Comparison of ENCODE assay signal across 13 mouse cellular contexts in the genomic region with DNA sequence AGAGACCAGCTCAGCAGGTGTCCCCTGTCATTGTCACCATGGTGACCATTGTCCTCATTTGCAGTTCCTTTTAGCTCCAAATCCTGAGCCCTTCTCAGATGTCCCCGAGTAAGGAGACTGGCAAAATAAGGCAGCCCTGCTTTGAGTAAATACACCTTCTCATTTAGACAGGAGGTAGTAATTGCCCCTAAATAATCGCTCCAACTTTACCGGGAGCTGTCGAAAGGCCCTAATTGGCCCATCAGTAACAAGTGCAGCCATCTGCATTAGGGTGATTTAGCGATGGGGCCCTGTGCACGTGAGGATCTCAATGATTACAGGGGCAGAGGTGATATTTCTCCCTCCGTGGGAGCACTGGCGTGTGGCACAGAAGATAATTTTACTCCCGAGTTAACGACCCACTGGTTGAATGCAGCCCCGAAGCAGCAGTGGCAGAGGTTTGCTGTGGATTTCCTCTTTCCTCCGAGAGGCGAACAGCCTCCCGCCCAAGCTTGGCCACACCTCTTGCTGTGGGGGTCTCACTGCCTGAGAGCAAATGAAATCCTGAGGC. TPM values are rescaled to one million over a fixed set of nuclear protein-coding genes. Genes with fewer than 3 reads are reported as not detected.
DNase-seq lines count a peak whose midpoint lies in the region; ATAC-seq lines count a peak whose summit lies in the region.
"Had no signal": no experiment of that assay in that cellular context is flagged by ENCODE, and none has a peak within 500 bp of the region (broad histone marks: within the 10 kb centered on the region; RNA-seq: fewer than 3 reads in every experiment).

No protein-coding gene starts in this region.

- H3K4me2 ChIP-seq in heart, embryonic 13.5 days: no peak overlapping the region
- H3K4me2 ChIP-seq in heart, embryonic 11.5 days: no peak overlapping the region
- H3K4me2 ChIP-seq in embryonic facial prominence, embryonic 15.5 days (replicated peaks): no peak overlapping the region
- 0 out of 2 replicates have a peak overlapping the region, but pooled peaks have one; percentile 11 for H3K4me2 ChIP-seq in hindbrain, embryonic 14.5 days (replicated peaks)
- H3K4me2 ChIP-seq in neural tube, embryonic 12.5 days (replicated peaks): peak overlapping the region; percentile 24; the same call in 1 of the 2 replicates
- H3K4me2 ChIP-seq: embryonic facial prominence, embryonic 13.5 days; heart, embryonic 12.5 days; limb, embryonic 15.5 days had no signal

- H3K36me3 ChIP-seq in heart, embryonic 13.5 days: peaks cover 12% of the 10 kb centered on the region
- no peaks in the 10 kb centered on the region; the same call in 1 of the 2 replicates for H3K36me3 ChIP-seq in heart, embryonic 11.5 days (ENCODE audit: control insufficient read depth, insufficient read depth, low read length)
- peaks cover 7% of the 10 kb centered on the region; the same call in 1 of the 2 replicates for H3K36me3 ChIP-seq in embryonic facial prominence, embryonic 15.5 days
- no peaks in the 10 kb centered on the region for H3K36me3 ChIP-seq in hindbrain, embryonic 14.5 days (replicated peaks; ENCODE audit: control insufficient read depth, insufficient read depth)
- no peaks in the 10 kb centered on the region for H3K36me3 ChIP-seq in neural tube, embryonic 12.5 days

- 37% methylated on average over 14 of the region's 14 CpGs for WGBS in heart, embryonic 13.5 days
- WGBS in heart, embryonic 11.5 days (ENCODE audit: insufficient replicate concordance): 27% methylated on average over 14 of the region's 14 CpGs
- 35% methylated on average over 14 of the region's 14 CpGs for WGBS in embryonic facial prominence, embryonic 15.5 days
- 15% methylated on average over 14 of the region's 14 CpGs for whole genome bisulfite sequencing in hindbrain, embryonic 14.5 days
- 8% methylated on average over 14 of the region's 14 CpGs for WGBS in neural tube, embryonic 12.5 days

- no peaks in the 10 kb centered on the region for H3K27me3 ChIP-seq in heart, embryonic 13.5 days (replicated peaks)
- H3K27me3 ChIP-seq in heart, embryonic 11.5 days (ENCODE audit: control insufficient read depth, insufficient read depth, low read length): no peaks in the 10 kb centered on the region
- H3K27me3 ChIP-seq in embryonic facial prominence, embryonic 15.5 days: no peaks in the 10 kb centered on the region
- no peaks in the 10 kb centered on the region for H3K27me3 ChIP-seq in hindbrain, embryonic 14.5 days (ENCODE audit: control insufficient read depth, insufficient read depth, low read length)
- H3K27me3 ChIP-seq in neural tube, embryonic 12.5 days (replicated peaks): peaks cover 3% of the 10 kb centered on the region; the same call in 1 of the 2 replicates
- H3K27me3 ChIP-seq: embryonic facial prominence, embryonic 13.5 days; heart, embryonic 12.5 days; limb, embryonic 15.5 days had no signal

- no peaks in the 10 kb centered on the region; the same call in 1 of the 2 replicates for H3K4me1 ChIP-seq in heart, embryonic 13.5 days
- H3K4me1 ChIP-seq in heart, embryonic 11.5 days (ENCODE audit: control insufficient read depth, insufficient read depth, low read length): no peaks in the 10 kb centered on the region
- H3K4me1 ChIP-seq in embryonic facial prominence, embryonic 15.5 days: no peaks in the 10 kb centered on the region
- peaks cover 7% of the 10 kb centered on the region; the same call in 1 of the 2 replicates for H3K4me1 ChIP-seq in hindbrain, embryonic 14.5 days (replicated peaks; ENCODE audit: control insufficient read depth, insufficient read depth, low read length)
- peaks cover 17% of the 10 kb centered on the region; the same call in 1 of the 2 replicates for H3K4me1 ChIP-seq in neural tube, embryonic 12.5 days
- H3K4me1 ChIP-seq: heart, embryonic 12.5 days; limb, embryonic 15.5 days had no signal

- H3K9ac ChIP-seq in heart, embryonic 13.5 days: 0 out of 2 replicates have a peak overlapping the region, but pooled peaks have one; percentile 25
- H3K9ac ChIP-seq in heart, embryonic 11.5 days (ENCODE audit: low read depth, low read length): no peak overlapping the region
- no peak overlapping the region for H3K9ac ChIP-seq in embryonic facial prominence, embryonic 15.5 days
- H3K9ac ChIP-seq in hindbrain, embryonic 14.5 days: no peak overlapping the region
- no peak overlapping the region for H3K9ac ChIP-seq in neural tube, embryonic 12.5 days
- H3K9ac ChIP-seq: embryonic facial prominence, embryonic 13.5 days; heart, embryonic 12.5 days; limb, embryonic 15.5 days had no signal

- no peak for DNase-seq in hindbrain, embryonic 14.5 days (ENCODE audit: low spot score)
- no peak for DNase-seq in left cerebral cortex, postnatal 14 days (ENCODE audit: low spot score in 2 of 2)
- no peak for DNase-seq in right cerebral cortex, postnatal 14 days
- no peak for DNase-seq in adrenal gland, adult 2 months
- DNase-seq: gastrocnemius, adult 2 months had no signal

- ATAC-seq in heart, embryonic 13.5 days (ENCODE audit: extremely low read depth, insufficient number of reproducible peaks, low FRiP score, low TSS enrichment): no peak
- no peak for ATAC-seq in heart, embryonic 11.5 days (replicated peaks; ENCODE audit: insufficient number of reproducible peaks, low FRiP score, low TSS enrichment)
- 0 out of 2 replicates have a peak, but pooled peaks have one; percentile 13 for ATAC-seq in embryonic facial prominence, embryonic 15.5 days (ENCODE audit: insufficient number of reproducible peaks, low FRiP score, low TSS enrichment, low read depth)
- peak; percentile 31; the same call in 1 of the 2 replicates for ATAC-seq in hindbrain, embryonic 14.5 days (ENCODE audit: low FRiP score)
- ATAC-seq in neural tube, embryonic 12.5 days (ENCODE audit: low FRiP score, low read depth): 0 out of 2 replicates have a peak, but pooled peaks have one; percentile 44
- ATAC-seq: intestine, embryonic 16.5 days had no signal

- H3K9me3 ChIP-seq in heart, embryonic 13.5 days: peaks cover 6% of the 10 kb centered on the region; the same call in 1 of the 2 replicates
- H3K9me3 ChIP-seq in heart, embryonic 11.5 days (replicated peaks; ENCODE audit: control insufficient read depth, low read length): no peaks in the 10 kb centered on the region
- H3K9me3 ChIP-seq in embryonic facial prominence, embryonic 15.5 days (replicated peaks): 0 out of 2 replicates have a peak, but pooled peaks cover 3% of the 10 kb centered on the region
- no peaks in the 10 kb centered on the region for H3K9me3 ChIP-seq in hindbrain, embryonic 14.5 days (ENCODE audit: control insufficient read depth, low read length)
- H3K9me3 ChIP-seq in neural tube, embryonic 12.5 days: no peaks in the 10 kb centered on the region; the same call in 1 of the 2 replicates
- H3K9me3 ChIP-seq: limb, embryonic 15.5 days had no signal

- no peak overlapping the region for H3K27ac ChIP-seq in heart, embryonic 13.5 days (replicated peaks)
- H3K27ac ChIP-seq in heart, embryonic 11.5 days (ENCODE audit: low read depth, low read length): no peak overlapping the region
- no peak overlapping the region for H3K27ac ChIP-seq in embryonic facial prominence, embryonic 15.5 days (replicated peaks)
- H3K27ac ChIP-seq in hindbrain, embryonic 14.5 days: no peak overlapping the region
- H3K27ac ChIP-seq in neural tube, embryonic 12.5 days: no peak overlapping the region
- H3K27ac ChIP-seq: embryonic facial prominence, embryonic 13.5 days; gastrocnemius, adult 2 months; limb, embryonic 15.5 days had no signal

- intact Hi-C loops in left cerebral cortex, postnatal 14 days (cut with DNase I): no loop called here

- no peak overlapping the region for H3K4me3 ChIP-seq in heart, embryonic 13.5 days
- no peak overlapping the region for H3K4me3 ChIP-seq in heart, embryonic 11.5 days (ENCODE audit: low read depth, low read length)
- H3K4me3 ChIP-seq in embryonic facial prominence, embryonic 15.5 days (replicated peaks): no peak overlapping the region
- no peak overlapping the region for H3K4me3 ChIP-seq in hindbrain, embryonic 14.5 days (replicated peaks; ENCODE audit: low read length)
- H3K4me3 ChIP-seq in neural tube, embryonic 12.5 days: no peak overlapping the region
- H3K4me3 ChIP-seq: embryonic facial prominence, embryonic 13.5 days; gastrocnemius, adult 2 months; heart, embryonic 12.5 days; limb, embryonic 15.5 days had no signal

RNA-seq across cellular contexts. Expression of a gene that starts 40.9 kb away (rescaled TPM):
- polyA plus RNA-seq in heart, embryonic 13.5 days (2015; fragmentation: Nextera tagmentation; extraction: Ambion mirVana): 6.9 and 7.1 TPM in 2 replicates
- 10.7 and 10.8 TPM in 2 replicates for polyA plus RNA-seq in heart, embryonic 11.5 days (2014; fragmentation: Nextera tagmentation; extraction: Ambion mirVana)
- 13.2 and 14.0 TPM in 2 replicates for polyA plus RNA-seq in embryonic facial prominence, embryonic 15.5 days (2015; fragmentation: Nextera tagmentation; extraction: Ambion mirVana)
- polyA plus RNA-seq in hindbrain, embryonic 14.5 days (2014; fragmentation: Nextera tagmentation; extraction: Ambion mirVana): 12.6 and 15.5 TPM in 2 replicates
- 18.6 and 22.2 TPM in 2 replicates for polyA plus RNA-seq in neural tube, embryonic 12.5 days (2016; fragmentation: Nextera tagmentation; extraction: Ambion mirVana)
- 10 to 100 TPM; 43.8 to 47.8 TPM for total RNA-seq in left cerebral cortex, postnatal 14 days (2021)
- total RNA-seq in adrenal gland, adult 2 months (2021): 10 to 100 TPM; 55.8 to 55.9 TPM
- polyA plus RNA-seq in adrenal gland, adult 2 months (2012; rRNA removed): 77.8 and 86.8 TPM in 2 replicates

Comparison
In these comparisons a context has a peak if more than half of its experiments do, and no peak if none do; other contexts are left out.
1. ATAC-seq: peak in embryonic facial prominence, embryonic 15.5 days (single experiment), hindbrain, embryonic 14.5 days (single experiment) and neural tube, embryonic 12.5 days (single experiment); none in heart, embryonic 13.5 days (single experiment) and heart, embryonic 11.5 days (single experiment).
2. H3K4me2 ChIP-seq: peak in hindbrain, embryonic 14.5 days (single experiment) and neural tube, embryonic 12.5 days (single experiment); none in heart, embryonic 13.5 days (single experiment), heart, embryonic 11.5 days (single experiment) and embryonic facial prominence, embryonic 15.5 days (single experiment).